Mouse (Mus musculus) liver, adult 2 months (tissue): ENCODE data around the gene Vps4a.

Experiments
- CTCF ChIP-seq: fragments of 200-500 bp; IDR thresholded peaks from 2 replicates; pipeline ENCODE4 v1.5.1; 2011; ENCODE audit warnings: low read depth, low read length, control low read depth
- POLR2A ChIP-seq: fragments of 200-500 bp; IDR thresholded peaks from 2 replicates; pipeline ENCODE4 v1.6.1; 2011; ENCODE audit warnings: low read length, control low read depth; ENCODE audit not compliant: insufficient read depth; ENCODE audit errors: extremely low read depth

DNA sequence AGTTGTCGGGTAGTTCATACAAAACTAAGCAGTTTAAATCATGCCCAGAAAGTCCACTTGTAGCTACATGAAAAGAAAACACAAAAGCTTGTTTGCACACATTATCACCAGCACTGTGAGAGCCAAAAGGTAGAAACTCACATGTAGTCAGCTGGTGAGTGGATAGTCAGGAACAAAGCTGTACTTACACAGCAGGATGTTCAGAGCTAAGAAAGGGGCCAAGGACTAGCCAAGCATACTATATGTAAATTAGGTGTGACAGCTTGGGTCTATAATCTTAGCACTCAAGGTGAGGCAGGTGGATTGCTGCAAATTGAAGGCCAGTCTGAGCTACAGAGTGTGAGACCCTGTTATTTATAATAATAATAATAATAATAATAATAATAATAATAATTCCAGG lies 31.6 kb downstream of the Vps4a start:
- TF ChIP-seq CTCF (no peak), POLR2A (no peak)
